Mouse (Mus musculus) limb, embryonic 14.5 days (tissue): ENCODE data around the gene Gm21992. TPM values are rescaled to one million over a fixed set of nuclear protein-coding genes. Genes with fewer than 3 reads are reported as not detected.

Source experiments
- ATAC-seq: fragments of 200-750 bp; cut with Nextera tagmentation; 2 replicates; pipeline ENCODE4 v1.8.0; 2017; ENCODE audit warnings: low read depth, moderate number of reproducible peaks, moderate TSS enrichment; ENCODE audit not compliant: low FRiP score
- DNase-seq: peaks from one replicate; pipeline ENCODE4 v3.0.0-alpha.2; 2015; ENCODE audit warnings: low spot score
- H3K27ac ChIP-seq: fragments of 300-500 bp; sonication (generic); replicated peaks from 2 replicates; pipeline ENCODE4 v1.5.1; 2014; ENCODE audit warnings: low read depth, mild to moderate bottlenecking, low read length, moderate library complexity, mixed read lengths
- H3K27me3 ChIP-seq: fragments of 300-500 bp; sonication (generic); 2 replicates; pipeline ENCODE4 v1.6.1; 2014; ENCODE audit warnings: low read length, mixed read lengths; ENCODE audit not compliant: control insufficient read depth, insufficient read depth
- H3K36me3 ChIP-seq: fragments of 300-500 bp; sonication (generic); 2 replicates; pipeline ENCODE4 v1.6.1; 2014; ENCODE audit warnings: mild to moderate bottlenecking, low read length, moderate library complexity, mixed read lengths; ENCODE audit not compliant: control insufficient read depth, insufficient read depth
- H3K4me1 ChIP-seq: fragments of 300-500 bp; sonication (generic); 2 replicates; pipeline ENCODE4 v1.6.1; 2014; ENCODE audit warnings: antibody characterized with exemption, low read length, mixed read lengths; ENCODE audit not compliant: control insufficient read depth, insufficient read depth
- H3K4me2 ChIP-seq: fragments of 300-500 bp; sonication (generic); replicated peaks from 2 replicates; pipeline ENCODE4 v1.6.1; 2014; ENCODE audit warnings: low read depth, mild to moderate bottlenecking, low read length, moderate library complexity; ENCODE audit not compliant: severe bottlenecking
- H3K4me3 ChIP-seq: fragments of 300-500 bp; sonication (generic); replicated peaks from 2 replicates; pipeline ENCODE4 v1.5.1; 2014; ENCODE audit warnings: low read length
- H3K9ac ChIP-seq: fragments of 300-500 bp; sonication (generic); 2 replicates; pipeline ENCODE4 v1.6.1; 2014; ENCODE audit warnings: mild to moderate bottlenecking, low read depth, low read length, moderate library complexity; ENCODE audit not compliant: severe bottlenecking
- H3K9me3 ChIP-seq: fragments of 300-500 bp; sonication (generic); 2 replicates; pipeline ENCODE4 v1.6.1; 2016; ENCODE audit warnings: low read length; ENCODE audit not compliant: control insufficient read depth
- POLR2A ChIP-seq: fragments of 200-500 bp; IDR thresholded peaks from 2 replicates; pipeline ENCODE4 v1.8.0; 2012; ENCODE audit warnings: inconsistent platforms, mild to moderate bottlenecking, moderate library complexity, borderline replicate concordance; ENCODE audit not compliant: insufficient read depth, insufficient read length; ENCODE audit errors: extremely low read depth
- WGBS: fragments of 180-500 bp; shearing (Covaris S2); extraction: QIAGEN DNeasy Blood & Tissue Kit; methylation state at CpG from one replicate; pipeline ENCODE4 v1.1.7; 2014; 5-methylcytosine and 5-hydroxymethylcytosine counted together
- polyA plus RNA-seq, 2 experiments: library from polyadenylated mRNA; depleted of rRNA in 1 of 2; stranded (reverse) in 1 of 2; unstranded in 1 of 2; fragments of >200 nt; fragmentation: Nextera tagmentation in 1 of 2; extraction: Ambion mirVana in 1 of 2; gene quantifications; 2 replicates each; pipeline versions ENCODE4 v1.2.1 to v1.2.3; 2012 to 2014

Gene Gm21992
- polyA plus RNA-seq, 2 experiments, result 15.5 to 36.0 TPM

GRCm38 (mm10) chr19:4712781-4713526 is 98.5 kb downstream of the Gm21992 start:
- Histone ChIP-seq H3K27me3 (peaks cover 48% of the 10 kb centered on the region), H3K36me3 (no peaks in the 10 kb centered on the region), H3K4me3 (peak overlapping the region; percentile 56), H3K9ac (no peak overlapping the region), H3K9me3 (no peaks in the 10 kb centered on the region), H3K27ac (no peak overlapping the region), H3K4me2 (peak overlapping the region; percentile 98), H3K4me1 (peaks cover 4% of the 10 kb centered on the region; the same call in 1 of the 2 replicates)
- TF ChIP-seq POLR2A, result no peak
- ATAC-seq, result 0 out of 2 replicates have a peak, but pooled peaks have one; percentile 4
- WGBS, result 37% methylated on average over 13 of the region's 13 CpGs
- no peak for DNase-seq

- WGBS, result under 1% methylated on average over 52 of the region's 60 CpGs
- no peak for DNase-seq
- Histone ChIP-seq H3K27me3 (peaks cover 48% of the 10 kb centered on the region), H3K9ac (peak overlapping the region; percentile 52), H3K4me1 (peaks cover 4% of the 10 kb centered on the region; the same call in 1 of the 2 replicates), H3K4me2 (peak overlapping the region; percentile 98), H3K36me3 (no peaks in the 10 kb centered on the region), H3K4me3 (peak overlapping the region; percentile 56), H3K27ac (no peak overlapping the region), H3K9me3 (no peaks in the 10 kb centered on the region)
- TF ChIP-seq POLR2A, result no peak
- peak; percentile 41 for ATAC-seq
These were observed 99.1 kb downstream of the Gm21992 start for GRCm38 (mm10) chr19:4712156-4712780.

GRCm38 (mm10) chr19:4711601-4712155 is 99.7 kb downstream of the Gm21992 start:
- H3K9ac ChIP-seq, result peak overlapping the region; percentile 52
- peak overlapping the region; percentile 98 for H3K4me2 ChIP-seq
- no peaks in the 10 kb centered on the region for H3K36me3 ChIP-seq
- no peaks in the 10 kb centered on the region for H3K9me3 ChIP-seq
- 0% methylated on average over 29 of the region's 65 CpGs for WGBS
- no peak for TF ChIP-seq POLR2A
- peak; percentile 19; the same call in 1 of the 2 replicates for ATAC-seq
- peaks cover 48% of the 10 kb centered on the region for H3K27me3 ChIP-seq
- no peak overlapping the region for H3K27ac ChIP-seq
- peak overlapping the region; percentile 56 for H3K4me3 ChIP-seq
- DNase-seq, result no peak
- H3K4me1 ChIP-seq, result peaks cover 4% of the 10 kb centered on the region; the same call in 1 of the 2 replicates

GRCm38 (mm10) chr19:4711098-4711600 is 100.3 kb downstream of the Gm21992 start, which contains the start of gene Sptbn2:
TSS of gene Sptbn2 (plus strand) at chr19:4711167.
- H3K4me3 ChIP-seq, result peak within 1 kb of the TSS; percentile 56
- no peak within 1 kb of the TSS for H3K27ac ChIP-seq
- H3K27me3 ChIP-seq, result peaks cover 48% of the 10 kb centered on the region
- H3K4me1 ChIP-seq, result peaks cover 4% of the 10 kb centered on the region; the same call in 1 of the 2 replicates
- peak within 1 kb of the TSS; percentile 52 for H3K9ac ChIP-seq
- no peaks in the 10 kb centered on the region for H3K36me3 ChIP-seq
- H3K4me2 ChIP-seq, result peak within 1 kb of the TSS; percentile 98
- no peaks in the 10 kb centered on the region for H3K9me3 ChIP-seq
- no peak for TF ChIP-seq POLR2A
- ATAC-seq, result no peak
- WGBS, result 12% methylated on average over 13 of the region's 13 CpGs
- no peak for DNase-seq

- no peaks in the 10 kb centered on the region for H3K36me3 ChIP-seq
- no peak for DNase-seq
- 86% methylated on average over 10 of the region's 10 CpGs for WGBS
These were observed 102.6 kb downstream of the Gm21992 start for GRCm38 (mm10) chr19:4708765-4709164.

More at GRCm38 (mm10) chr19:4708765-4709164, 102.6 kb downstream of the Gm21992 start:
- no peaks in the 10 kb centered on the region for H3K9me3 ChIP-seq
- TF ChIP-seq POLR2A, result no peak
- H3K4me2 ChIP-seq, result no peak overlapping the region
- no peak overlapping the region for H3K27ac ChIP-seq
- no peak overlapping the region for H3K4me3 ChIP-seq
- peaks cover 4% of the 10 kb centered on the region; the same call in 1 of the 2 replicates for H3K4me1 ChIP-seq
- H3K9ac ChIP-seq, result no peak overlapping the region
- ATAC-seq, result no peak
- peaks cover 40% of the 10 kb centered on the region for H3K27me3 ChIP-seq
